Mouse (Mus musculus) midbrain, postnatal 0 days (tissue): ENCODE measurements at regions not wholly inside any gene's neighbourhood (a gene's known extent, or its start where the extent isn't known, plus 50 kb on each side); places are given as distances from the start of the nearest gene placed in this dataset.

Experiments
- ATAC-seq: fragments of 200-750 bp; cut with Nextera tagmentation; 2 replicates; pipeline ENCODE4 v1.8.0; 2017; ENCODE audit warnings: moderate number of reproducible peaks, mild to moderate bottlenecking, moderate TSS enrichment, moderate library complexity; ENCODE audit not compliant: low FRiP score
- DNase-seq: peaks from one replicate; pipeline ENCODE4 v3.0.0-alpha.2; 2015; ENCODE audit warnings: low spot score
- H3K27ac ChIP-seq: fragments of 300-500 bp; sonication (generic); 2 replicates; pipeline ENCODE4 v1.5.1; 2014; ENCODE audit warnings: low read depth, mild to moderate bottlenecking, low read length, mixed read lengths
- H3K27me3 ChIP-seq: fragments of 300-500 bp; sonication (generic); 2 replicates; pipeline ENCODE4 v1.6.1; 2014; ENCODE audit warnings: low read length, control low read depth, mixed read lengths; ENCODE audit not compliant: insufficient read depth
- H3K36me3 ChIP-seq: fragments of 300-500 bp; sonication (generic); 2 replicates; pipeline ENCODE4 v1.6.1; 2014; ENCODE audit warnings: low read length, control low read depth, mixed read lengths; ENCODE audit not compliant: insufficient read depth
- H3K4me1 ChIP-seq: fragments of 300-500 bp; sonication (generic); 2 replicates; pipeline ENCODE4 v1.6.1; 2014; ENCODE audit warnings: mild to moderate bottlenecking, control low read depth, antibody characterized with exemption, low read length, mixed read lengths; ENCODE audit not compliant: insufficient read depth
- H3K4me2 ChIP-seq: fragments of 300-500 bp; sonication (generic); 2 replicates; pipeline ENCODE4 v1.6.1; 2014; ENCODE audit warnings: low read depth, mild to moderate bottlenecking, low read length, mixed read lengths; ENCODE audit not compliant: poor library complexity, severe bottlenecking
- H3K4me3 ChIP-seq: fragments of 300-500 bp; sonication (generic); 2 replicates; pipeline ENCODE4 v1.5.1; 2014; ENCODE audit warnings: low read depth, mild to moderate bottlenecking, low read length, moderate library complexity
- H3K9ac ChIP-seq: fragments of 300-500 bp; sonication (generic); replicated peaks from 2 replicates; pipeline ENCODE4 v1.6.1; 2014; ENCODE audit warnings: mild to moderate bottlenecking, low read length, moderate library complexity, mixed read lengths; ENCODE audit not compliant: poor library complexity, severe bottlenecking
- H3K9me3 ChIP-seq: fragments of 300-500 bp; sonication (generic); 2 replicates; pipeline ENCODE4 v1.6.1; 2016; ENCODE audit warnings: low read length, control low read depth
- CTCF ChIP-seq: IDR thresholded peaks from 2 replicates; pipeline ENCODE4 v1.5.1; 2016; ENCODE audit warnings: antibody characterized with exemption, mild to moderate bottlenecking
- WGBS: fragments of 180-500 bp; shearing (Covaris S2); extraction: QIAGEN DNeasy Blood & Tissue Kit; methylation state at CpG from one replicate; pipeline ENCODE4 v1.1.7; 2014; 5-methylcytosine and 5-hydroxymethylcytosine counted together

DNA sequence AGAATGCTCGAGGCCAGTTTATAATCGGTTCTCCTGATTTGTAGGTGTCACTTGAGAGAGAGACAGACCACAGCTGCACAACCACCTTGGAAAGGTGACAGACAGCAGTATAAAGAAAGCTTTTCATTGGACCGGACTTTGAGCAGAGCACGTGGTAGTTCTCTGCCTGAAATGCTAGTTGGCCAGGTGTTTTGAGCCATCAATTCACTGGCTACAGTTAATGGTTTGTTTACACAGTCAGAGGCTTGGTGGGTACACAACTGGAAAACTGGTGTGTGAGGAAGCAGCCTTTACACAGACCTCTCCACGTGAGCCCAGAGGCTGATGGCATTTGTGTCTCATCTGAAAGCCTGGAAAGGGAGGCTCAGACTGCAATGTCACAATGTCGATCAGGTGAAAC is 130.8 kb upstream of the Fbxo11 start:
- Histone ChIP-seq H3K4me1 (no peaks in the 10 kb centered on the region), H3K27me3 (no peaks in the 10 kb centered on the region), H3K36me3 (no peaks in the 10 kb centered on the region), H3K27ac (no peak overlapping the region), H3K4me3 (no peak overlapping the region), H3K9ac (no peak overlapping the region), H3K9me3 (no peaks in the 10 kb centered on the region), H3K4me2 (no peak overlapping the region)
- DNase-seq (no peak), ATAC-seq (no peak)
- no peak for TF ChIP-seq CTCF
- WGBS = 79% methylated on average over 6 of the region's 6 CpGs

- no peak overlapping the region for H3K4me2 ChIP-seq
- ATAC-seq (no peak), DNase-seq (peak; percentile 7)
- H3K4me3 ChIP-seq = no peak overlapping the region
- H3K9me3 ChIP-seq = no peaks in the 10 kb centered on the region
- H3K9ac ChIP-seq = no peak overlapping the region
- no peak overlapping the region for H3K27ac ChIP-seq
- H3K27me3 ChIP-seq = no peaks in the 10 kb centered on the region
- no peaks in the 10 kb centered on the region for H3K4me1 ChIP-seq
- no peak for TF ChIP-seq CTCF
- no peaks in the 10 kb centered on the region for H3K36me3 ChIP-seq
- 66% methylated on average over 1 of the region's 1 CpGs for WGBS
Observed at GRCm38 (mm10) chr17:88196322-88196721, 131.2 kb upstream of the Fbxo11 start.

- no peak overlapping the region for H3K4me3 ChIP-seq
- no peak overlapping the region for H3K9ac ChIP-seq
- DNase-seq (no peak), ATAC-seq (no peak)
- no peak overlapping the region for H3K27ac ChIP-seq
- TF ChIP-seq CTCF = no peak
- H3K9me3 ChIP-seq = no peaks in the 10 kb centered on the region
- H3K4me2 ChIP-seq = no peak overlapping the region
- H3K4me1 ChIP-seq = no peaks in the 10 kb centered on the region
- 65% methylated on average over 3 of the region's 3 CpGs for WGBS
- H3K36me3 ChIP-seq = no peaks in the 10 kb centered on the region
- H3K27me3 ChIP-seq = no peaks in the 10 kb centered on the region
Observed at GRCm38 (mm10) chr17:88197381-88197780, 132.3 kb upstream of the Fbxo11 start.

GRCm38 (mm10) chr17:88201249-88201970 is 136.3 kb upstream of the Fbxo11 start:
- ATAC-seq (no peak), DNase-seq (no peak)
- H3K4me3 ChIP-seq = no peak overlapping the region
- H3K36me3 ChIP-seq = no peaks in the 10 kb centered on the region
- WGBS = 63% methylated on average over 12 of the region's 12 CpGs
- no peaks in the 10 kb centered on the region for H3K27me3 ChIP-seq
- H3K4me1 ChIP-seq = no peaks in the 10 kb centered on the region
- H3K27ac ChIP-seq = no peak overlapping the region
- no peak overlapping the region for H3K9ac ChIP-seq
- TF ChIP-seq CTCF = no peak
- H3K9me3 ChIP-seq = no peaks in the 10 kb centered on the region
- H3K4me2 ChIP-seq = no peak overlapping the region

DNA sequence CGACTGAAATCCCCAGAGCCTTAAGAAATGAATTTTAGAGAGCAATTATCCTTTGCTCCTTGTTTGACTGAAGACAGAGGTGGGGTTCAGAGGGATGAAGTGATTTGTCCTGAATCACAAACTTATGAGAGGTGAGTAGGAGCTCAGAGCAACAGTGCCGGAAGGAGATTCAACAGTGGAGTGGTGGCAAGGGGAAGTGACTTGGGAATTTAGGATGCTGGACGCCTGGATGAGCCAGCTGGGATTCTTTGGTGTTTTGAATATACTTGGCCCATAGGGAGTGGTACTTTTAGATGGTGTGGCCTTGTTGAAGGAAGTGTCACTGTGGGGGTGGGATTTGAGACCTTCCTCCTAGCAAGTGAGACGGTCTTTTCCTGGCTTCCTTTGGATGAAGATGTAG is 137.1 kb upstream of the Fbxo11 start:
- no peak overlapping the region for H3K4me3 ChIP-seq
- no peak overlapping the region for H3K4me2 ChIP-seq
- H3K27ac ChIP-seq = no peak overlapping the region
- TF ChIP-seq CTCF = no peak
- WGBS = 85% methylated on average over 4 of the region's 4 CpGs
- H3K36me3 ChIP-seq = no peaks in the 10 kb centered on the region
- no peak overlapping the region for H3K9ac ChIP-seq
- ATAC-seq (no peak), DNase-seq (no peak)
- no peaks in the 10 kb centered on the region for H3K9me3 ChIP-seq
- H3K27me3 ChIP-seq = no peaks in the 10 kb centered on the region
- H3K4me1 ChIP-seq = no peaks in the 10 kb centered on the region

GRCm38 (mm10) chr17:88209565-88209964 is 144.5 kb upstream of the Fbxo11 start:
- no peak overlapping the region for H3K27ac ChIP-seq

More at GRCm38 (mm10) chr17:88209565-88209964, 144.5 kb upstream of the Fbxo11 start:
- WGBS = 72% methylated on average over 1 of the region's 1 CpGs
- Histone ChIP-seq H3K4me1 (no peaks in the 10 kb centered on the region), H3K4me2 (no peak overlapping the region), H3K9ac (no peak overlapping the region), H3K36me3 (no peaks in the 10 kb centered on the region), H3K27me3 (no peaks in the 10 kb centered on the region), H3K4me3 (no peak overlapping the region), H3K9me3 (no peaks in the 10 kb centered on the region)
- DNase-seq (no peak), ATAC-seq (no peak)
- TF ChIP-seq CTCF = no peak
